Mouse (Mus musculus) olfactory bulb, adult 2 months (tissue): ENCODE data around the gene Entpd7.

Experiments
- CTCF ChIP-seq: fragments of 200-500 bp; IDR thresholded peaks from 2 replicates; pipeline ENCODE4 v1.5.1; 2012; ENCODE audit warnings: low read depth, mild to moderate bottlenecking, low read length, moderate library complexity; ENCODE audit not compliant: insufficient read depth
- POLR2A ChIP-seq: fragments of 200-500 bp; IDR thresholded peaks from 2 replicates; pipeline ENCODE4 v1.6.1; 2012; ENCODE audit warnings: mild to moderate bottlenecking, low read depth, low read length, moderate library complexity; ENCODE audit not compliant: insufficient read depth

DNA sequence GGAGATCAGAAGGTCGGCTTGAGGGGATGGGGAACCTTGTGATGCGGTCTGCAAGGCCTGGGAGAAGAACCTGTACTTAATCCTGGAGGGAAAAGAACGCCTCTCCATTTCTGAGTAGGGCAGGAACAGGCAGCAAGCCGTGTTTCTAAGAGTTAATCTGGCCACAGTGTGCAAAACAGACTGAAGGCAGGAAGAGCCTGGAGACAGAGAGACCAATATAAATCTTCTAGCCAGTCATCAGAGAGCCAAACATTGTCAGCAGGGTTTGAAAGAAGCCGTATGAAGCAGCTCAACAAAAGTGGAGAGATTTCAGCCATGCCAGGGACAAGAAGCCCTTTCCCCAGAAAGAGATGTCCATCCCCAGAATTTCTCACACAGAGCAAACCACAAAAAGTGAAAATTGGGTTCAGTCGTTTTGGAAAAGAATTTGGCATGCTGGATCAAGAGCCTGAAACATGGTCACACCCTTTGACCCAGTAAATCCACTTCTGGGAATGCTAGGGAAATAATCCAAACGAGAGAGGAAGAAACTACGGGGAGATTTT, 38.2 kb upstream of the Entpd7 start:
- no peak for TF ChIP-seq CTCF
- TF ChIP-seq POLR2A, result no peak
